Mouse (Mus musculus) CH12.LX (cell line): ENCODE measurements around the gene Zfp839. TPM values are rescaled to one million over a fixed set of nuclear protein-coding genes. Genes with fewer than 3 reads are reported as not detected.

Experiments
- DNase-seq: peaks from one replicate; pipeline ENCODE4 v3.0.0-alpha.2; 2013; ENCODE audit errors: extremely low read depth
- H3K27ac ChIP-seq: 2 replicates; pipeline ENCODE4 v1.5.1; 2012; ENCODE audit warnings: low read depth, mild to moderate bottlenecking, control low read depth, moderate library complexity; ENCODE audit not compliant: insufficient read depth
- H3K27me3 ChIP-seq: replicated peaks from 2 replicates; pipeline ENCODE3; 2012; ENCODE audit warnings: inconsistent platforms
- H3K36me3 ChIP-seq, 2 experiments: replicated peaks in 1 of 2; 2 replicates each; pipeline versions ENCODE3 to v1.6.1; 2012; ENCODE audit warnings: inconsistent platforms in 1 of 2, low read length in 1 of 2, mild to moderate bottlenecking in 1 of 2, mixed read lengths in 1 of 2, moderate library complexity in 1 of 2; ENCODE audit not compliant: control insufficient read depth in 1 of 2, insufficient read depth in 1 of 2
- H3K4me1 ChIP-seq, 2 experiments: 2 replicates each; pipeline ENCODE4 v1.6.1; 2012; ENCODE audit warnings: inconsistent platforms in 1 of 2, moderate library complexity in 1 of 2; ENCODE audit not compliant: insufficient read depth in 2 of 2, control insufficient read depth in 1 of 2
- H3K4me2 ChIP-seq: 2 replicates; pipeline ENCODE4 v1.6.1; 2012; ENCODE audit warnings: low read depth, mild to moderate bottlenecking, control low read depth; ENCODE audit not compliant: poor library complexity, insufficient read depth, severe bottlenecking
- H3K4me3 ChIP-seq, 3 experiments: fragments of 150-350 bp in 1 of 3; sonication (generic) in 1 of 3; replicated peaks in 1 of 3; 2 replicates each; pipeline versions ENCODE3 to v1.5.1; 2011 to 2012; ENCODE audit warnings: low read depth in 2 of 3, low read length in 2 of 3, mild to moderate bottlenecking in 2 of 3, moderate library complexity in 2 of 3, control low read depth in 1 of 3, improper control_type of control experiment in 1 of 3, inconsistent platforms in 1 of 3, mixed read lengths in 1 of 3; ENCODE audit not compliant: poor library complexity in 1 of 3
- H3K79me2 ChIP-seq: replicated peaks from 2 replicates; pipeline ENCODE4 v1.6.1; 2012; ENCODE audit warnings: mild to moderate bottlenecking, moderate library complexity; ENCODE audit not compliant: control insufficient read depth, poor library complexity, insufficient read depth, severe bottlenecking; ENCODE audit errors: extremely low read depth
- H3K9ac ChIP-seq: 2 replicates; pipeline ENCODE4 v1.6.1; 2012; ENCODE audit warnings: low read depth, mild to moderate bottlenecking, control low read depth, moderate library complexity; ENCODE audit not compliant: insufficient read depth
- H3K9me3 ChIP-seq: replicated peaks from 2 replicates; pipeline ENCODE3; 2012; ENCODE audit warnings: low read length, inconsistent platforms, mixed read lengths
- CHD1 ChIP-seq: IDR thresholded peaks from 2 replicates; pipeline ENCODE4 v1.6.1; 2012; ENCODE audit warnings: low read depth, low read length, improper control_type of control experiment, inconsistent platforms
- EP300 ChIP-seq: IDR thresholded peaks from 2 replicates; pipeline ENCODE4 v1.6.1; 2011; ENCODE audit warnings: low read length, improper control_type of control experiment
- GABPA ChIP-seq: IDR thresholded peaks from 2 replicates; pipeline ENCODE4 v1.6.1; 2012; ENCODE audit warnings: low read depth, low read length, improper control_type of control experiment, inconsistent platforms; ENCODE audit not compliant: insufficient replicate concordance
- JUN ChIP-seq: IDR thresholded peaks from 2 replicates; pipeline ENCODE4 v1.6.1; 2011; ENCODE audit warnings: low read depth, mild to moderate bottlenecking, low read length, improper control_type of control experiment, moderate library complexity; ENCODE audit not compliant: insufficient read depth
- JUND ChIP-seq: conservative IDR thresholded peaks from 2 replicates; pipeline ENCODE4 v1.6.1; 2011; ENCODE audit warnings: low read depth, low read length, improper control_type of control experiment
- MAZ ChIP-seq: IDR thresholded peaks from 2 replicates; pipeline ENCODE4 v1.6.1; 2012; ENCODE audit warnings: low read depth, mild to moderate bottlenecking, inconsistent platforms, low read length, improper control_type of control experiment, moderate library complexity
- POLR2A ChIP-seq: IDR thresholded peaks from 2 replicates; pipeline ENCODE4 v1.6.1; 2011; ENCODE audit warnings: low read depth, mild to moderate bottlenecking, improper control_type of control experiment, low read length
- POLR2AphosphoS2 ChIP-seq: IDR thresholded peaks from 2 replicates; pipeline ENCODE4 v1.6.1; 2011; ENCODE audit warnings: low read depth, low read length, improper control_type of control experiment
- RAD21 ChIP-seq: IDR thresholded peaks from 2 replicates; pipeline ENCODE4 v1.6.1; 2011; ENCODE audit warnings: low read depth, mild to moderate bottlenecking, low read length, improper control_type of control experiment, moderate library complexity
- TCF12 ChIP-seq: IDR thresholded peaks from 2 replicates; pipeline ENCODE4 v1.6.1; 2014; ENCODE audit warnings: low read depth, mild to moderate bottlenecking, inconsistent platforms, low read length, improper control_type of control experiment
- ZKSCAN1 ChIP-seq: IDR thresholded peaks from 2 replicates; pipeline ENCODE4 v1.6.1; 2012; ENCODE audit warnings: low read depth, inconsistent platforms, low read length, improper control_type of control experiment, borderline replicate concordance
- dilution Hi-C: fragments of 300-500 bp; cut with MboI; formaldehyde crosslinking; loops from 2 replicates; pipeline ENCODE4 v1.14.3; 2020; ENCODE audit warnings: low sequenced_read_pairs; ENCODE audit not compliant: extremely low pct_unique_long_range_greater_than_20kb, extremely low pct_ligation_motif_present
- in situ Hi-C: fragments of 300-500 bp; cut with MboI; formaldehyde crosslinking; loops from 3 replicates; pipeline ENCODE4 v1.14.3; 2019; ENCODE audit warnings: low sequenced_read_pairs, low pct_ligation_motif_present, low pct_unique_long_range_greater_than_20kb, mixed read lengths
- polyA plus RNA-seq: library from polyadenylated mRNA; unstranded; fragments of >175 nt; gene quantifications from 2 replicates; pipeline ENCODE4 v1.2.1, GENCODE M21; 2012; ENCODE audit warnings: low read depth; ENCODE audit not compliant: insufficient read length
- total RNA-seq, 2 experiments: library from RNA; depleted of rRNA; stranded (reverse); fragments of 300-350 nt in 1 of 2; fragments of >200 nt in 1 of 2; gene quantifications; 2 replicates each; pipeline ENCODE4 v1.2.3; 2012 to 2014

Zfp839 gene
- total and polyA plus RNA-seq, 3 experiments: 3.7 to 9.2 (median 7.8) TPM

DNA sequence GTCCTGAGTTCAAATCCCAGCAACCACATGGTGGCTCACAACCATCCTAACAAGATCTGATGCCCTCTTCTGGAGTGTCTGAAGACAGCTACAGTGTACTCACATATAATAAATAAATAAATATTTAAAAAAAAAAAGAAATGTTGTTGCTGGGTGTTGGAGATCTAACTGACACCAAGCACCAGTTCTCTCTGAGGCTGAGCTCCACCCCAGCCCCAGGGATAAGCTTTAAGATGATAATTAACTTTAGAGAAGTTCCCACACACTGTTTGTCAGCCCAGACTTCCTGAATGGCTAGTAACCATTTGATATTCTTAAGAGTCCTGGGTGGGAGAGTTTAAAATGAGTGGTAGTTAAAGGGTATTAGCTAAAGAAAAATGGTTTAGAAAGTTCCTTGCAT lies 10.2 kb downstream of the Zfp839 start:
- TF ChIP-seq POLR2AphosphoS2 (no peak), JUND (no peak), RAD21 (no peak), EP300 (no peak)
- no peak overlapping the region for H3K4me3 ChIP-seq
- H3K27me3 ChIP-seq: no peaks in the 10 kb centered on the region
- peaks cover 3% of the 10 kb centered on the region for H3K9me3 ChIP-seq
- no peak overlapping the region for H3K9ac ChIP-seq
- in situ Hi-C loops: no loop called here
- no peak overlapping the region for H3K4me2 ChIP-seq
- H3K36me3 ChIP-seq: peaks cover 35 to 56% of the 10 kb centered on the region in 2 experiments
- H3K4me1 ChIP-seq: peaks cover 12 to 28% of the 10 kb centered on the region in 2 experiments; a peak in 3 of 4 replicates
- no peak overlapping the region for H3K27ac ChIP-seq
- dilution Hi-C loops: no loop called here
- DNase-seq: no peak
- peaks cover 19% of the 10 kb centered on the region for H3K79me2 ChIP-seq

- Histone ChIP-seq H3K4me1 (peaks cover 11 to 26% of the 10 kb centered on the region in 2 experiments; a peak in 3 of 4 replicates), H3K27me3 (no peaks in the 10 kb centered on the region), H3K79me2 (peaks cover 13% of the 10 kb centered on the region), H3K36me3 (peaks cover 43 to 65% of the 10 kb centered on the region in 2 experiments), H3K4me2 (no peak overlapping the region), H3K4me3 (no peak overlapping the region), H3K9me3 (peaks cover 3% of the 10 kb centered on the region), H3K27ac (no peak overlapping the region), H3K9ac (no peak overlapping the region)
- in situ Hi-C loops (no loop called here), dilution Hi-C loops (no loop called here)
- DNase-seq: no peak
- TF ChIP-seq ZKSCAN1 (no peak), CHD1 (no peak), MAZ (no peak), EP300 (no peak)
These were observed 11.2 kb downstream of the Zfp839 start for GRCm38 (mm10) chr12:110861256-110861655.

DNA sequence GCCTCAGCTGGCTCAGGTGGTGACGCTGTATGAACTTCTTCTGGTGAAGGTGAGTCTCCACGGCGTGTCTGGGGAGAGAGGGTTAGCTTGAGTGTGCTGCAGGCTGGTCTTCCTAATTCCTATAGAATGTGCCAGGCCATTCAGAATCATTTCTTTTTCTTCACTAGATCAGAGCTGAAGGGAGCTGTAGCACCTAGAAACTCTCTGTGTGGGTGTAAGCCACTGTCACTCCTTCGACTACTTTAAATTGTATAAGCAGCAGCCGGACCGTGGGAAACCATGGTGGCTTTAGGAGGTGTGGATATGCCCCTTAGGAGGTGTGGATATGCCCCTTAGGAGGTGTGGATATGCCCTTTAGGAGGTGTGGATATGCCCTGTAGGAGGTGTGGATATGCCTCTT lies 14.0 kb downstream of the Zfp839 start:
- H3K4me3 ChIP-seq: no peak overlapping the region
- TF ChIP-seq TCF12 (no peak), MAZ (no peak), GABPA (no peak), POLR2A (no peak), JUN (no peak)
- TF ChIP-seq, all 38 proteins: peak for 0
- dilution Hi-C loops (no loop called here), in situ Hi-C loops (no loop called here)
- Histone ChIP-seq H3K9me3 (peaks cover 3% of the 10 kb centered on the region), H3K9ac (no peak overlapping the region), H3K36me3 (peaks cover 67 to 89% of the 10 kb centered on the region in 2 experiments), H3K27me3 (no peaks in the 10 kb centered on the region), H3K27ac (no peak overlapping the region), H3K4me2 (no peak overlapping the region), H3K79me2 (no peaks in the 10 kb centered on the region), H3K4me1 (peaks cover 7 to 9% of the 10 kb centered on the region in 2 experiments; a peak in 3 of 4 replicates)
- DNase-seq: no peak
